Mouse (Mus musculus) CD4-positive, CD25-positive, alpha-beta regulatory T cell, adult 9 weeks (primary cell): ENCODE measurements around the gene Gabrr3. TPM values are rescaled to one million over a fixed set of nuclear protein-coding genes. Genes with fewer than 3 reads are reported as not detected.

Experiments
- polyA plus RNA-seq: library from polyadenylated mRNA; unstranded; fragments of 100-300 nt; shearing (Covaris generic); gene quantifications from one replicate; pipeline ENCODE4 v1.2.1, GENCODE M21; 2017

Gabrr3 gene
- polyA plus RNA-seq = not detected

GRCm38 (mm10) chr16:59407032-59407431 is at the start of gene Gabrr3:
Gabrr3 (plus strand) TSS chr16:59407332.

GRCm38 (mm10) chr16:59363893-59364292 is 43.2 kb upstream of the Gabrr3 start, which contains the start of gene Olfr209:
Olfr209 (minus strand) TSS chr16:59363993.

GRCm38 (mm10) chr16:59471637-59472278 is 64.6 kb downstream of the Gabrr3 start, which contains the start of gene Riox2:
Riox2 (plus strand) TSS chr16:59471775.

Other genes starting within 250 kb of the Gabrr3 start
- gene Olfr196, start 236.9 kb upstream of the Gabrr3 start, polyA plus RNA-seq = not detected
- not detected for gene Olfr198, start 203.8 kb upstream of the Gabrr3 start, polyA plus RNA-seq
- not detected for gene Olfr199, start 187.6 kb upstream of the Gabrr3 start, polyA plus RNA-seq
- not detected for gene Olfr201, start 134.7 kb upstream of the Gabrr3 start, polyA plus RNA-seq
- not detected for gene Olfr202, start 120.5 kb upstream of the Gabrr3 start, polyA plus RNA-seq
- not detected for gene Olfr203, start 108.5 kb upstream of the Gabrr3 start, polyA plus RNA-seq
- gene Olfr204, start 89.1 kb upstream of the Gabrr3 start, polyA plus RNA-seq = not detected
- not detected for gene Olfr205, start 76.2 kb upstream of the Gabrr3 start, polyA plus RNA-seq
- not detected for gene Olfr206, start 58.1 kb upstream of the Gabrr3 start, polyA plus RNA-seq
- not detected for gene Olfr209, start 43.3 kb upstream of the Gabrr3 start, polyA plus RNA-seq
- 90.8 TPM for gene Riox2, start 64.4 kb downstream of the Gabrr3 start, polyA plus RNA-seq
- gene Crybg3, start 193.6 kb downstream of the Gabrr3 start, polyA plus RNA-seq = 7.2 TPM
- gene Arl6, start 232.1 kb downstream of the Gabrr3 start, polyA plus RNA-seq = 4.3 TPM